Comparison of ENCODE assay signal across 16 mouse cellular contexts in genomic region chr12:31377241-31377640, GRCm38 (mm10). TPM values are rescaled to one million over a fixed set of nuclear protein-coding genes. Genes with fewer than 3 reads are reported as not detected.
DNase-seq lines count a peak whose midpoint lies in the region; ATAC-seq and TF ChIP-seq lines count a peak whose summit lies in the region.
"Had no signal": no experiment of that assay in that cellular context is flagged by ENCODE, and none has a peak within 500 bp of the region (broad histone marks: within the 10 kb centered on the region; RNA-seq: fewer than 3 reads in every experiment).

No protein-coding gene starts in this region.

- H3K36me3 ChIP-seq in kidney, embryonic 15.5 days, result no peaks in the 10 kb centered on the region
- no peaks in the 10 kb centered on the region for H3K36me3 ChIP-seq in midbrain, embryonic 14.5 days (ENCODE audit: control insufficient read depth, insufficient read depth, low read length)
- H3K36me3 ChIP-seq in midbrain, postnatal 0 days (ENCODE audit: insufficient read depth, low read length), result no peaks in the 10 kb centered on the region
- H3K36me3 ChIP-seq in small intestine, adult 2 months (ENCODE audit: control insufficient read depth, insufficient read depth, low read length), result no peaks in the 10 kb centered on the region
- H3K36me3 ChIP-seq: G1E; neural tube, embryonic 15.5 days had no signal

- TF ChIP-seq POLR2A in small intestine, adult 2 months (IDR thresholded peaks at IDR 0.05; ENCODE audit: low read depth, low read length), result no peak

- H3K4me1 ChIP-seq in kidney, embryonic 15.5 days, result peaks cover 16% of the 10 kb centered on the region
- peaks cover 7% of the 10 kb centered on the region for H3K4me1 ChIP-seq in midbrain, embryonic 14.5 days (ENCODE audit: control insufficient read depth, insufficient read depth, low read length)
- H3K4me1 ChIP-seq in midbrain, postnatal 0 days (ENCODE audit: insufficient read depth, low read length), result no peaks in the 10 kb centered on the region
- H3K4me1 ChIP-seq in small intestine, adult 2 months (ENCODE audit: control insufficient read depth, insufficient read depth, insufficient read length, low read length), result peaks cover 18% of the 10 kb centered on the region; the same call in 1 of the 2 replicates

- H3K9ac ChIP-seq in kidney, embryonic 15.5 days, result no peak overlapping the region
- H3K9ac ChIP-seq in midbrain, embryonic 14.5 days (replicated peaks; ENCODE audit: low read length), result no peak overlapping the region
- no peak overlapping the region for H3K9ac ChIP-seq in midbrain, postnatal 0 days (replicated peaks; ENCODE audit: low read length, poor library complexity, severe bottlenecking)

- H3K27ac ChIP-seq in kidney, embryonic 15.5 days, result no peak overlapping the region
- H3K27ac ChIP-seq in midbrain, embryonic 14.5 days (replicated peaks; ENCODE audit: low read depth, low read length), result no peak overlapping the region
- H3K27ac ChIP-seq in midbrain, postnatal 0 days (ENCODE audit: low read depth, low read length), result no peak overlapping the region
- H3K27ac ChIP-seq in small intestine, adult 2 months (ENCODE audit: insufficient read depth, low read depth, low read length), result peak overlapping the region; percentile 88; the same call in 1 of the 2 replicates
- H3K27ac ChIP-seq: neural tube, embryonic 15.5 days had no signal

- no peaks in the 10 kb centered on the region for H3K27me3 ChIP-seq in kidney, embryonic 15.5 days
- H3K27me3 ChIP-seq in midbrain, embryonic 14.5 days (ENCODE audit: control insufficient read depth, insufficient read depth, low read length), result no peaks in the 10 kb centered on the region
- no peaks in the 10 kb centered on the region for H3K27me3 ChIP-seq in midbrain, postnatal 0 days (ENCODE audit: insufficient read depth, low read length)
- H3K27me3 ChIP-seq in small intestine, adult 2 months (ENCODE audit: control insufficient read depth, insufficient read depth, low read length), result no peaks in the 10 kb centered on the region
- H3K27me3 ChIP-seq: neural tube, embryonic 15.5 days had no signal

- no peak for TF ChIP-seq CTCF in midbrain, postnatal 0 days (IDR thresholded peaks at IDR 0.05)
- no peak for TF ChIP-seq CTCF in small intestine, adult 2 months (IDR thresholded peaks at IDR 0.05; ENCODE audit: extremely low read depth, insufficient read length, insufficient replicate concordance, low read depth, low read length)

- H3K4me2 ChIP-seq in kidney, embryonic 15.5 days, result peak overlapping the region; percentile 62
- H3K4me2 ChIP-seq in midbrain, embryonic 14.5 days (ENCODE audit: low read length), result no peak overlapping the region
- no peak overlapping the region for H3K4me2 ChIP-seq in midbrain, postnatal 0 days (ENCODE audit: low read depth, low read length, poor library complexity, severe bottlenecking)

- peak overlapping the region; percentile 36; the same call in 1 of the 2 replicates for H3K4me3 ChIP-seq in kidney, embryonic 15.5 days (replicated peaks)
- no peak overlapping the region for H3K4me3 ChIP-seq in midbrain, embryonic 14.5 days (replicated peaks; ENCODE audit: low read depth, low read length)
- H3K4me3 ChIP-seq in midbrain, postnatal 0 days (ENCODE audit: low read depth, low read length), result no peak overlapping the region
- no peak overlapping the region for H3K4me3 ChIP-seq in small intestine, adult 2 months (ENCODE audit: low read depth, low read length)
- H3K4me3 ChIP-seq: erythroblast, embryonic 14.5 days had no signal

- no peaks in the 10 kb centered on the region for H3K9me3 ChIP-seq in kidney, embryonic 15.5 days (replicated peaks)
- H3K9me3 ChIP-seq in midbrain, embryonic 14.5 days (ENCODE audit: control insufficient read depth, low read length), result no peaks in the 10 kb centered on the region
- H3K9me3 ChIP-seq in midbrain, postnatal 0 days (ENCODE audit: low read length), result no peaks in the 10 kb centered on the region
- H3K9me3 ChIP-seq: G1E; neural tube, embryonic 15.5 days had no signal

- peak; percentile 60 for ATAC-seq in frontal cortex, adult (ENCODE audit: low TSS enrichment)
- ATAC-seq in kidney, embryonic 15.5 days (replicated peaks; ENCODE audit: low FRiP score), result peak; percentile 40; the same call in 1 of the 2 replicates
- ATAC-seq in midbrain, embryonic 14.5 days (ENCODE audit: low FRiP score, low TSS enrichment), result no peak
- no peak for ATAC-seq in midbrain, postnatal 0 days (ENCODE audit: low FRiP score)

- 76% methylated on average over 11 of the region's 11 CpGs for WGBS in kidney, embryonic 15.5 days
- WGBS in midbrain, embryonic 14.5 days, result 80% methylated on average over 11 of the region's 11 CpGs
- 78% methylated on average over 11 of the region's 11 CpGs for WGBS in midbrain, postnatal 0 days
- 81% methylated on average over 11 of the region's 11 CpGs for WGBS in small intestine, adult 2 months

- DNase-seq in frontal cortex, postnatal 14 days (ENCODE audit: low spot score in 2 of 2), result no peak
- DNase-seq in kidney, postnatal 25 days, result no peak
- DNase-seq in midbrain, embryonic 14.5 days, result peak; percentile 9
- no peak for DNase-seq in midbrain, postnatal 0 days (ENCODE audit: low spot score)
- DNase-seq in layer of hippocampus, adult 18-20 months (ENCODE audit: low spot score in 2 of 2), result no peak
- DNase-seq: cerebellum, adult 18-20 months had no signal

RNA-seq across cellular contexts. Expression of gene Slc26a3, which starts 13.4 kb away (rescaled TPM):
- polyA plus RNA-seq in kidney, embryonic 15.5 days (2015; fragmentation: Nextera tagmentation; extraction: Ambion mirVana), result 0.05 TPM in 1 of 2 replicates, not detected in the other
- polyA plus RNA-seq in midbrain, embryonic 14.5 days (2014; fragmentation: Nextera tagmentation; extraction: Ambion mirVana), result not detected in 2 replicates
- 0.19 TPM in 1 of 2 replicates, not detected in the other for total RNA-seq in midbrain, postnatal 0 days (2014; rRNA removed)
- polyA plus RNA-seq in midbrain, postnatal 0 days (2015; fragmentation: Nextera tagmentation; extraction: Ambion mirVana), result 0.07 and 0.15 TPM in 2 replicates
- 18.9 and 20.6 TPM in 2 replicates for polyA plus RNA-seq in small intestine, adult 2 months (2012; rRNA removed)
- total RNA-seq in layer of hippocampus, adult 18-20 months (2021), result under 1 TPM; 0.20 to 0.30 TPM
- total RNA-seq: granulocyte monocyte progenitor cell, adult 5-6 weeks; monocyte, adult 5-6 weeks had no signal
- polyA plus RNA-seq: C2C12; erythroblast, embryonic 14.5 days; G1E; thymus, postnatal 0 days had no signal

RNA-seq across cellular contexts. Expression of gene Dld, which starts 26.0 kb away (rescaled TPM):
- 144 and 151 TPM in 2 replicates for polyA plus RNA-seq in kidney, embryonic 15.5 days (2015; fragmentation: Nextera tagmentation; extraction: Ambion mirVana)
- 111 and 121 TPM in 2 replicates for polyA plus RNA-seq in midbrain, embryonic 14.5 days (2014; fragmentation: Nextera tagmentation; extraction: Ambion mirVana)
- total RNA-seq in midbrain, postnatal 0 days (2014; rRNA removed), result 41.0 and 62.3 TPM in 2 replicates
- polyA plus RNA-seq in midbrain, postnatal 0 days (2015; fragmentation: Nextera tagmentation; extraction: Ambion mirVana), result 113 and 122 TPM in 2 replicates
- polyA plus RNA-seq in small intestine, adult 2 months (2012; rRNA removed), result 2.2 and 4.4 TPM in 2 replicates
- 100 to 1,000 TPM; 101 to 105 TPM for total RNA-seq in layer of hippocampus, adult 18-20 months (2021)

Comparison
In these comparisons a context has a peak if more than half of its experiments do, and no peak if none do; other contexts are left out.
1. ATAC-seq: peak in frontal cortex, adult (single experiment) and kidney, embryonic 15.5 days (single experiment); none in midbrain, embryonic 14.5 days (single experiment) and midbrain, postnatal 0 days (single experiment).
2. RNA of gene Slc26a3, which starts 13.4 kb away (polyA plus RNA-seq): 18.9 to 20.6 TPM in small intestine, adult 2 months; 0.07 to 0.15 TPM in midbrain, postnatal 0 days, 0.05 TPM in kidney, embryonic 15.5 days and not detected in midbrain, embryonic 14.5 days; every median in the first group is over 10 times any median in the second.
3. RNA of gene Dld, which starts 26.0 kb away (polyA plus RNA-seq): 144 to 151 TPM in kidney, embryonic 15.5 days, 113 to 122 TPM in midbrain, postnatal 0 days and 111 to 121 TPM in midbrain, embryonic 14.5 days; 2.2 to 4.4 TPM in small intestine, adult 2 months; every median in the first group is over 10 times any median in the second.